10 mouse cellular contexts compared by ENCODE assay signal in genomic region chr6:39848766-39849165, GRCm38 (mm10). TPM values are rescaled to one million over a fixed set of nuclear protein-coding genes. Genes with fewer than 3 reads are reported as not detected.
DNase-seq lines count a peak whose midpoint lies in the region; ATAC-seq and TF ChIP-seq lines count a peak whose summit lies in the region.
"Had no signal": no experiment of that assay in that cellular context is flagged by ENCODE, and none has a peak within 500 bp of the region (broad histone marks: within the 10 kb centered on the region; RNA-seq: fewer than 3 reads in every experiment).

No protein-coding gene starts in this region.

- no peak for ATAC-seq in forebrain, embryonic 11.5 days (replicated peaks; ENCODE audit: low FRiP score)
- ATAC-seq in megakaryocyte, adult 5-6 weeks (ENCODE audit: poor library complexity, severe bottlenecking) = peak; percentile 18; the same call in 1 of the 2 replicates
- no peak for ATAC-seq in erythroid progenitor cell, adult 5-6 weeks (replicated peaks; ENCODE audit: low FRiP score, poor library complexity, severe bottlenecking)

- no peak overlapping the region for H3K9ac ChIP-seq in forebrain, embryonic 11.5 days (ENCODE audit: low read length)
- H3K9ac ChIP-seq: embryonic facial prominence, embryonic 15.5 days had no signal

- H3K4me2 ChIP-seq in forebrain, embryonic 11.5 days (ENCODE audit: low read depth, low read length, severe bottlenecking) = no peak overlapping the region
- H3K4me2 ChIP-seq: embryonic facial prominence, embryonic 15.5 days had no signal

- H3K9me3 ChIP-seq in forebrain, embryonic 11.5 days (ENCODE audit: control insufficient read depth, low read length) = no peaks in the 10 kb centered on the region
- H3K9me3 ChIP-seq in forebrain, embryonic 10.5 days = 0 out of 2 replicates have a peak, but pooled peaks cover 2% of the 10 kb centered on the region
- H3K9me3 ChIP-seq: embryonic facial prominence, embryonic 15.5 days had no signal

- H3K36me3 ChIP-seq in forebrain, embryonic 11.5 days (ENCODE audit: control insufficient read depth, insufficient read depth, low read length) = no peaks in the 10 kb centered on the region
- H3K36me3 ChIP-seq in forebrain, embryonic 10.5 days (replicated peaks) = no peaks in the 10 kb centered on the region
- H3K36me3 ChIP-seq: embryonic facial prominence, embryonic 15.5 days had no signal

- H3K27me3 ChIP-seq in forebrain, embryonic 11.5 days (ENCODE audit: control insufficient read depth, insufficient read depth, low read length) = no peaks in the 10 kb centered on the region
- no peaks in the 10 kb centered on the region for H3K27me3 ChIP-seq in forebrain, embryonic 10.5 days (ENCODE audit: poor library complexity, severe bottlenecking)
- H3K27me3 ChIP-seq: embryonic facial prominence, embryonic 15.5 days had no signal

- no peak overlapping the region for H3K4me3 ChIP-seq in forebrain, embryonic 11.5 days (ENCODE audit: low read depth, low read length)
- no peak overlapping the region for H3K4me3 ChIP-seq in forebrain, embryonic 10.5 days
- no peak overlapping the region for H3K4me3 ChIP-seq in lung, adult 2 months (replicated peaks; ENCODE audit: extremely low read depth, low read depth, low read length)
- H3K4me3 ChIP-seq: embryonic facial prominence, embryonic 15.5 days had no signal

- WGBS in forebrain, embryonic 11.5 days = 48% methylated on average over 7 of the region's 7 CpGs
- WGBS in forebrain, embryonic 10.5 days = 54% methylated on average over 7 of the region's 7 CpGs
- 33% methylated on average over 7 of the region's 7 CpGs for WGBS in lung, adult 2 months

- peak; percentile 54 for DNase-seq in forebrain, embryonic 11.5 days (ENCODE audit: low spot score)
- no peak for DNase-seq in forebrain, embryonic 10.5 days (ENCODE audit: extremely low spot score, low spot score)
- no peak for DNase-seq in lung, adult 2 months
- no peak for DNase-seq in lung, postnatal 25 days (ENCODE audit: low spot score)
- DNase-seq in adrenal gland, adult 8-10 months = peak; percentile 3
- DNase-seq in ovary, adult 18-20 months (ENCODE audit: low spot score) = no peak
- DNase-seq: heart, postnatal 10 days had no signal

- H3K27ac ChIP-seq in forebrain, embryonic 11.5 days (ENCODE audit: low read depth, low read length) = no peak overlapping the region
- H3K27ac ChIP-seq in forebrain, embryonic 10.5 days = no peak overlapping the region
- H3K27ac ChIP-seq: embryonic facial prominence, embryonic 15.5 days had no signal

- no peaks in the 10 kb centered on the region for H3K4me1 ChIP-seq in forebrain, embryonic 11.5 days (replicated peaks; ENCODE audit: control insufficient read depth, insufficient read depth, low read length)
- no peaks in the 10 kb centered on the region for H3K4me1 ChIP-seq in forebrain, embryonic 10.5 days
- H3K4me1 ChIP-seq in lung, adult 2 months (ENCODE audit: control insufficient read depth, insufficient read depth, low read length) = no peaks in the 10 kb centered on the region
- H3K4me1 ChIP-seq: embryonic facial prominence, embryonic 15.5 days had no signal

- peak; percentile 28; the same call in 1 of the 2 replicates for TF ChIP-seq CTCF in lung, adult 2 months (IDR thresholded peaks at IDR 0.05; ENCODE audit: insufficient read depth, low read length)

- no peak for TF ChIP-seq POLR2A in lung, adult 2 months (IDR thresholded peaks at IDR 0.05; ENCODE audit: borderline replicate concordance, extremely low read depth, low read depth, low read length)

RNA-seq across cellular contexts. Expression of gene Tmem178b, which starts 24.3 kb away (rescaled TPM):
- polyA plus RNA-seq in forebrain, embryonic 11.5 days (2014; fragmentation: Nextera tagmentation; extraction: Ambion mirVana) = 7.2 and 7.4 TPM in 2 replicates
- 0.90 and 1.3 TPM in 2 replicates for polyA plus RNA-seq in forebrain, embryonic 10.5 days (2016; fragmentation: Nextera tagmentation; extraction: Ambion mirVana)
- polyA plus RNA-seq in lung, adult 2 months (2012; rRNA removed) = 0.34 and 0.37 TPM in 2 replicates
- total RNA-seq in adrenal gland, adult 8-10 months (2022) = 10 to 100 TPM; 19.2 to 38.5 (median 24.0) TPM
- not detected in 2 replicates for total RNA-seq in megakaryocyte, adult 5-6 weeks (2015)
- total RNA-seq in megakaryocyte, adult 5-6 weeks (2017) = not detected in 2 replicates
- not detected in 2 replicates for total RNA-seq in erythroid progenitor cell, adult 5-6 weeks (2015; ENCODE audit: low replicate concordance)
- not detected in 2 replicates for total RNA-seq in erythroid progenitor cell, adult 5-6 weeks (2017; ENCODE audit: low replicate concordance)

RNA-seq across cellular contexts. Expression of gene Mrps33, which starts 38.0 kb away (rescaled TPM):
- 204 and 227 TPM in 2 replicates for polyA plus RNA-seq in forebrain, embryonic 11.5 days (2014; fragmentation: Nextera tagmentation; extraction: Ambion mirVana)
- 186 and 196 TPM in 2 replicates for polyA plus RNA-seq in forebrain, embryonic 10.5 days (2016; fragmentation: Nextera tagmentation; extraction: Ambion mirVana)
- 34.2 and 73.7 TPM in 2 replicates for polyA plus RNA-seq in lung, adult 2 months (2012; rRNA removed)
- total RNA-seq in adrenal gland, adult 8-10 months (2022) = 10 to 100 TPM; 52.2 to 76.7 (median 72.3) TPM
- total RNA-seq in megakaryocyte, adult 5-6 weeks (2015) = 77.6 and 93.6 TPM in 2 replicates
- 26.9 and 47.6 TPM in 2 replicates for total RNA-seq in megakaryocyte, adult 5-6 weeks (2017)
- total RNA-seq in erythroid progenitor cell, adult 5-6 weeks (2015; ENCODE audit: low replicate concordance) = 17.3 and 49.5 TPM in 2 replicates
- 6.2 and 18.6 TPM in 2 replicates for total RNA-seq in erythroid progenitor cell, adult 5-6 weeks (2017; ENCODE audit: low replicate concordance)

Comparison
In these comparisons a context has a peak if more than half of its experiments do, and no peak if none do; other contexts are left out.
1. DNase-seq: peak in forebrain, embryonic 11.5 days (single experiment) and adrenal gland, adult 8-10 months (single experiment); none in forebrain, embryonic 10.5 days (single experiment), lung, adult 2 months (single experiment), lung, postnatal 25 days (single experiment) and ovary, adult 18-20 months (single experiment).
2. RNA of gene Tmem178b, which starts 24.3 kb away (total RNA-seq): 19.2 to 38.5 TPM in adrenal gland, adult 8-10 months; not detected in megakaryocyte, adult 5-6 weeks and not detected in erythroid progenitor cell, adult 5-6 weeks; every median in the first group is over 10 times any median in the second.